Mouse (Mus musculus): ENCODE results near the gene Pgam2. TPM values are rescaled to one million over a fixed set of nuclear protein-coding genes. Genes with fewer than 3 reads are reported as not detected.
"Not testable (repeated sequence)": the region's sequence is repeated elsewhere in the genome, so short reads cannot be mapped to it uniquely, and the experiment has no call there.

The Pgam2 gene
- total and polyA plus RNA-seq, 2 experiments from 2014 or later: 862 to 1,513 TPM

GRCm38 (mm10) chr11:5828509-5829191, 25.1 kb upstream of the Pgam2 start:
- ATAC-seq (ENCODE audit: insufficient read depth, low read depth): peak; percentile 33

GRCm38 (mm10) chr11:5827931-5828330, 24.4 kb upstream of the Pgam2 start:
- TF ChIP-seq CTCF (IDR thresholded peaks at IDR 0.05; ENCODE audit: low read depth): no peak
- no peak for TF ChIP-seq EP300 (IDR thresholded peaks at IDR 0.05; ENCODE audit: low read depth)
- Histone ChIP-seq H3K4me2 (ENCODE audit: low read depth, low read length) (no peak overlapping the region), H3K36me3 (replicated peaks; ENCODE audit: control insufficient read depth, insufficient read depth, low read length) (peaks cover 40% of the 10 kb centered on the region), H3K9ac (replicated peaks; ENCODE audit: low read depth, low read length) (no peak overlapping the region), H3K9me3 (replicated peaks; ENCODE audit: control insufficient read depth, low read length) (no peaks in the 10 kb centered on the region), H3K4me3 (ENCODE audit: low read depth, low read length) (no peak overlapping the region), H3K27me3 (ENCODE audit: control insufficient read depth, insufficient read depth, low read length) (no peaks in the 10 kb centered on the region), H3K4me1 (ENCODE audit: control insufficient read depth, insufficient read depth) (0 out of 2 replicates have a peak, but pooled peaks cover 6% of the 10 kb centered on the region), H3K27ac (ENCODE audit: low read depth) (no peak overlapping the region)
- 84% methylated on average over 5 of the region's 5 CpGs for WGBS
- ATAC-seq (ENCODE audit: insufficient read depth, low read depth) (no peak), DNase-seq (ENCODE audit: low spot score) (no peak)

More at GRCm38 (mm10) chr11:5828509-5829191, 25.1 kb upstream of the Pgam2 start:
- Histone ChIP-seq H3K4me2 (ENCODE audit: low read depth, low read length) (no peak overlapping the region), H3K9me3 (replicated peaks; ENCODE audit: control insufficient read depth, low read length) (no peaks in the 10 kb centered on the region), H3K9ac (replicated peaks; ENCODE audit: low read depth, low read length) (no peak overlapping the region), H3K36me3 (replicated peaks; ENCODE audit: control insufficient read depth, insufficient read depth, low read length) (peaks cover 44% of the 10 kb centered on the region), H3K4me1 (ENCODE audit: control insufficient read depth, insufficient read depth) (0 out of 2 replicates have a peak, but pooled peaks cover 6% of the 10 kb centered on the region), H3K4me3 (ENCODE audit: low read depth, low read length) (no peak overlapping the region), H3K27ac (ENCODE audit: low read depth) (no peak overlapping the region), H3K27me3 (ENCODE audit: control insufficient read depth, insufficient read depth, low read length) (no peaks in the 10 kb centered on the region)
- DNase-seq (ENCODE audit: low spot score): no peak
- TF ChIP-seq EP300 (IDR thresholded peaks at IDR 0.05; ENCODE audit: low read depth): no peak
- no peak for TF ChIP-seq CTCF (IDR thresholded peaks at IDR 0.05; ENCODE audit: low read depth)
- 65% methylated on average over 11 of the region's 11 CpGs for WGBS

- Histone ChIP-seq H3K27me3 (ENCODE audit: control insufficient read depth, insufficient read depth, low read length) (no peaks in the 10 kb centered on the region), H3K36me3 (replicated peaks; ENCODE audit: control insufficient read depth, insufficient read depth, low read length) (peaks cover 20% of the 10 kb centered on the region), H3K4me3 (ENCODE audit: low read depth, low read length) (no peak overlapping the region), H3K4me1 (ENCODE audit: control insufficient read depth, insufficient read depth) (no peaks in the 10 kb centered on the region), H3K27ac (ENCODE audit: low read depth) (no peak overlapping the region), H3K9me3 (replicated peaks; ENCODE audit: control insufficient read depth, low read length) (no peaks in the 10 kb centered on the region), H3K9ac (replicated peaks; ENCODE audit: low read depth, low read length) (no peak overlapping the region), H3K4me2 (ENCODE audit: low read depth, low read length) (no peak overlapping the region)
- no peak for DNase-seq (ENCODE audit: low spot score)
- no peak for ATAC-seq (ENCODE audit: insufficient read depth, low read depth)
- TF ChIP-seq EP300 (IDR thresholded peaks at IDR 0.05; ENCODE audit: low read depth) (no peak), CTCF (IDR thresholded peaks at IDR 0.05; ENCODE audit: low read depth) (no peak)
These were observed 21.9 kb upstream of the Pgam2 start for GRCm38 (mm10) chr11:5825432-5825831.

- Histone ChIP-seq H3K9me3 (replicated peaks; ENCODE audit: control insufficient read depth, low read length) (no peaks in the 10 kb centered on the region), H3K4me1 (ENCODE audit: control insufficient read depth, insufficient read depth) (no peaks in the 10 kb centered on the region), H3K27me3 (ENCODE audit: control insufficient read depth, insufficient read depth, low read length) (no peaks in the 10 kb centered on the region), H3K4me2 (ENCODE audit: low read depth, low read length) (no peak overlapping the region), H3K4me3 (ENCODE audit: low read depth, low read length) (no peak overlapping the region), H3K27ac (ENCODE audit: low read depth) (no peak overlapping the region), H3K9ac (replicated peaks; ENCODE audit: low read depth, low read length) (no peak overlapping the region), H3K36me3 (replicated peaks; ENCODE audit: control insufficient read depth, insufficient read depth, low read length) (no peaks in the 10 kb centered on the region)
- DNase-seq (ENCODE audit: low spot score): no peak
- TF ChIP-seq EP300 (IDR thresholded peaks at IDR 0.05; ENCODE audit: low read depth) (no peak), CTCF (IDR thresholded peaks at IDR 0.05; ENCODE audit: low read depth) (no peak)
- 64% methylated on average over 2 of the region's 2 CpGs for WGBS
- ATAC-seq (ENCODE audit: insufficient read depth, low read depth): no peak
These were observed 15.7 kb upstream of the Pgam2 start for GRCm38 (mm10) chr11:5819223-5819622.

- 83% methylated on average over 10 of the region's 10 CpGs for WGBS
- H3K27me3 ChIP-seq (ENCODE audit: control insufficient read depth, insufficient read depth, low read length): no peaks in the 10 kb centered on the region
- no peak overlapping the region for H3K27ac ChIP-seq (ENCODE audit: low read depth)
- H3K36me3 ChIP-seq (replicated peaks; ENCODE audit: control insufficient read depth, insufficient read depth, low read length): no peaks in the 10 kb centered on the region
- no peak for TF ChIP-seq CTCF (IDR thresholded peaks at IDR 0.05; ENCODE audit: low read depth)
- no peak for TF ChIP-seq EP300 (IDR thresholded peaks at IDR 0.05; ENCODE audit: low read depth)
- no peak overlapping the region for H3K4me2 ChIP-seq (ENCODE audit: low read depth, low read length)
- ATAC-seq (ENCODE audit: insufficient read depth, low read depth): no peak
- DNase-seq (ENCODE audit: low spot score): no peak
- H3K9me3 ChIP-seq (replicated peaks; ENCODE audit: control insufficient read depth, low read length): no peaks in the 10 kb centered on the region
- no peak overlapping the region for H3K4me3 ChIP-seq (ENCODE audit: low read depth, low read length)
- H3K4me1 ChIP-seq (ENCODE audit: control insufficient read depth, insufficient read depth): no peaks in the 10 kb centered on the region
- no peak overlapping the region for H3K9ac ChIP-seq (replicated peaks; ENCODE audit: low read depth, low read length)
These were observed 9.8 kb upstream of the Pgam2 start for GRCm38 (mm10) chr11:5813381-5813780.

- not testable (repeated sequence) for H3K27ac ChIP-seq (ENCODE audit: low read depth); H3K9ac ChIP-seq (replicated peaks; ENCODE audit: low read depth, low read length); H3K4me3 ChIP-seq (ENCODE audit: low read depth, low read length); H3K36me3 ChIP-seq (replicated peaks; ENCODE audit: control insufficient read depth, insufficient read depth, low read length); DNase-seq (ENCODE audit: low spot score); H3K9me3 ChIP-seq (replicated peaks; ENCODE audit: control insufficient read depth, low read length); H3K4me2 ChIP-seq (ENCODE audit: low read depth, low read length); ATAC-seq (ENCODE audit: insufficient read depth, low read depth); H3K4me1 ChIP-seq (ENCODE audit: control insufficient read depth, insufficient read depth); H3K27me3 ChIP-seq (ENCODE audit: control insufficient read depth, insufficient read depth, low read length)
- WGBS: 83% methylated on average over 4 of the region's 4 CpGs
These were observed 6.0 kb upstream of the Pgam2 start for GRCm38 (mm10) chr11:5809487-5809886.

All from heart, postnatal 0 days (tissue).